Mouse (Mus musculus) R1 (cell line): ENCODE data around the gene Sorcs1.

ENCODE experiments used
- DNase-seq: peaks from one replicate; pipeline ENCODE4 v3.0.0-alpha.2; 2018; ENCODE audit warnings: low read depth, low spot score

The Sorcs1 gene

DNA sequence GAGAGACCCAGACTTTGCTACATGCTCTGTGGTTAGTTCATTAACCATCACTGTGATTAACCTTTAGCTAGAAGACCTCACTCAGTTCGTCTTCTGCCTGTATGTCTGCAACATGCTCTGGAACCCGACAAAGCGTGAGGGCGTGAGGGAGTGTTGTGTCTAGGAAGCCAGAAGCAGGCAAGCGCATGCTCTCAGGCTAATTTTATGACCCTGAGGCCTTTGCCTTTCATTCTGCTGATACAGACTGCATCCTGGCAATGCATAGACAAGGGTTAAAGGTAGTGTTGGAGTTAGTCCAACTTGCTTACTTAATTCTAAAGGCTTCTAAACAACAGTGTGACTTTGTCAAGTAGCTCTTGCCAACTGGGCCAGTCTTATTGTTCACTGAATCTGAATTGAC is 458.0 kb downstream of the Sorcs1 start:
- no peak for DNase-seq

DNA sequence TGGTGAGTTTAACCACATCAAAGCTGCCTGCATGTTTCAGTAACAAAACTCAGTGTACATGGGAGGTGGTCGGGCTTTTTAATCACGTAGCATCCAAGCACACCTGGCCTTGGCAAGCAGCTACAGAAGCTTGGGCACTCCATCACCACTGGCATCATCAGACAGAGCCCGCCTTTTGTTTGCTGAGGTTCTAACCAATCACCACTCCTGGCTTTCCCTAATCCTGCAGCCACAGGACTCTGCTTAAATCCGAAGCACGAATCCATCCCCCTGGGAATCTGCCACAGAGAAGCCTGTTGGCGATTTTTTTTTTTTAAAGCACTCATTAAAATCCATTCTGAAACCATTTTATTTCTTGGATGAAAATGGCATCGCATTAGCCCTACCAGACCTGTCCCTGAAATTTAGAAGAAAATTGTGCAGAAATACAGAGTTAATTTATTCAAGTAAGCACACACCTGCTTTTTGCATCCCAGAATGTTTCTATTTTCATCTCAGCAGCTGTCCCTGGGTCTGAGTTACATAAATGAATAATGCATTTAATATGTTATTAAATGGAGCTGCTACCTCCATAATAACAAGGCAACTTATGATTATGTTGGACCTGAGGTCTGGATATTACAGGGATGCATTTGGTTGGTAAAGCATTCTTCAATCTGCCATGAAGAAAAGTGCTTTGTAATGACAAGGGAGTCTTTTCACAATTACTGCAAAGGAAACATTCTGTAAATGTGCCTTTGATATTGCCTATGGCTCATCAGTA is 463.8 kb downstream of the Sorcs1 start:
- DNase-seq = no peak

GRCm38 (mm10) chr19:50210456-50210855 is 468.0 kb downstream of the Sorcs1 start:
- DNase-seq = no peak

DNA sequence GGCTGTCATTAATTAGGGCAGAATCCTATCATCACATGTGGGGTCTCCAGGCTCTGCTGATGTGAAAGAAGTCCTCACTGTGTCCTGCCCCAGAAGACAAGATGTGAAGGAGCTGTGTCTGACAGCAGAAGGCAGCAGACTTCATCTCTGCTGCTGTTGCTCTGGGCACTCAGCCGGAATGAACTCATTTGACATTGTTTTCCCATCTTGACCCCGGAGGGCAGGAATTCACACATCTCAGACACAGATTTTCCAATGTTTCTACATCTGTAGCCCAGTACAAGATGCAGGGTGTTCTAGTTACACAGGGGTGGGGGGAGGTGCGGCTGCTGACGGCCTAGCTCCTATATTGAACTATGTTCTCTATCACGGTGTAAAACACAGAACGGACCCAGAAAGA is 474.1 kb downstream of the Sorcs1 start:
- no peak for DNase-seq

- no peak for DNase-seq
These were observed 481.9 kb downstream of the Sorcs1 start for GRCm38 (mm10) chr19:50196592-50196991.

DNA sequence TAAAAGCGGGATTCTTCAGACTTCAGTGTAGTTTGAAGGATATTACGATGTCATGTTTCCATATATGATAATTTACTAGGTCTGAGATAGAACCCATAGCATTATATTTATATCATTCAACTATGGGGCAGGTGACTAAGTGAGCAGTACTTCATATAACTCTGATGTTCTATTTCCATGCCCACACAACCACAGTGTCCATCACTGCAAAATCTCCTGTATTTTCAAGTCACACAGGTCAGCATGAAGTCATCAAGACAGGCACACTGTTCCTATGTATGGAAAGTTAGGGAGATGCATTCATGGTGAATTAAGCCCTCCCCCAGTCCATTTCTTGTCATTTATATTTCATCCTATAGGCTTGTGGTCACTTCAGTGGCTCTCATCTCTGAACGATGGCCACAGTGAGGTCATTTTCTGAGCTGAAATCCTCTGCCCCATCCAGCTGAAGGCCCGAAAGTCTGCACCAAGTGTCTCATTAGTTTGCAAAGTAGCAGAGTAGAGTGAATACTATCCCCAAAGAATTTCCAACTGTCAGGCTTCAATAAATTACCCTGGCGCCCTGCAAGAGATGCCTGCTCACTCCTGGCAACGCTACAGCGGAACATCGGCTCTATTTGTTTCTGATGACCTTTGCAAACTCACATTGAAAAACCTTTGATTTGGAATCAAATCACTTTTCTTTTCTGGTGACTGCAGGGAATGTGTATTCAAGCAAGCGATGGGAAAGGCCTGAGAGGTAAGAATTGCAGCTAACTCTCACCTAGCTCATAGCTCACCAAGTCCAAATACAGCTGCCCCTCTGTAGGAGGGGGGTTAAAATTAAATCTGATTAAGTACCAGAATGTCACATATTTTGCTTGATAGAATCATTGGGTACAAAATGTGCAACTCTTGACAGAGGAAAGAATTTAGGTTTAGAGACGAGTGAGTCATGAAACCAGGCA is 492.4 kb downstream of the Sorcs1 start:
- DNase-seq = no peak

DNA sequence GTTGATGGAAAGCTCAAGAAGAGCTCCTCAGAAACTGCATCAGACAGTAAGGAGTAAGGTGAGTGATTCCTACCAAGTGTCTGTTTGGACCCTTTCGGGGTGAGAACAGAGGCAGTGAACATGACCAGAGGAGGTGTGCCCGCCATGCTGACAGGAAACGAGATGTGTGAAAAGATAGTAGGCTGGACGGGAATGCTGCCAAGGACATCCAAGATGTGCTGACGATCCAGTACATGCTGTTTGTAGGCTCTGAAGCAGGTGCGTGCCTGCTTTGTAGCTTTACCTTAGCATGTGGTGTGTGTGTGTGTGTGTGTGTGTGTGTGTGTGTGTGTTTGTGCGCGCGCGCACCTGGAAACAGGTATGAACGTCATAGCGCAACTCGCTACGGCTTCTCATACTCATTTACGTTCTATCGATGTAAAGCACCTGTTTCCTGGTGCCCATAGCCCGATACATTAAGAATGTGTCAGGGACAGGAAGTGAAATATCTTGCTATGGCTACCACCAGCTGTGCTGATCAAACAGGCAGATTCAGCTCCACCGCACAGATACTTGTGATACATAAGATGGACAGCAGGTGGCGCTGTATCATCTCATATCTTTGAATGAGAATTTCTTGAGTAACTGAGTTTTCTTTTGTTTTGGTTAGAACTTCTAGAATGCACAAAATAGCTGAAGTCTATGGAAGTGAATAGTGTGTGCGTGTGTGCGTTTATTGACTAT is 493.4 kb downstream of the Sorcs1 start:
- DNase-seq = peak; percentile 73

DNA sequence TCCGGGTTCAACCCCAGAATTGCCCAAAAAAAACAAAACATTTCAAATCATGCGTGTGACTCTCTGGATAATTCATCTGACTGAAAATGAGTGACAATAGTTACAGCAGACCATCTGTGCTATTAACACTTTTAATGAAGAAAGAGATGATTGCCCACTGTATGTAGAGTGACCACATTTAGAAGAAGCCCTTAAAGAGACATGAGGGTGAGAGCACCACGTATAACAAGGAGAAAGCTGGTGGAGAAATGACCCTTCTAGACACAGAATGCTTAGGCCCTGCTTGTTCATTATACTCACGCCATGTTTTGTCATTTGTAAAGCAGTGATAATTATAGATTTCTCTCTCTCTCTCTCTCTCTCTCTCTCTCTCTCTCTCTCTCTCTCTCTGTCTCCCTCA is 499.6 kb downstream of the Sorcs1 start:
- no peak for DNase-seq

GRCm38 (mm10) chr19:50178151-50178550 is 500.3 kb downstream of the Sorcs1 start:
- DNase-seq = no peak

DNA sequence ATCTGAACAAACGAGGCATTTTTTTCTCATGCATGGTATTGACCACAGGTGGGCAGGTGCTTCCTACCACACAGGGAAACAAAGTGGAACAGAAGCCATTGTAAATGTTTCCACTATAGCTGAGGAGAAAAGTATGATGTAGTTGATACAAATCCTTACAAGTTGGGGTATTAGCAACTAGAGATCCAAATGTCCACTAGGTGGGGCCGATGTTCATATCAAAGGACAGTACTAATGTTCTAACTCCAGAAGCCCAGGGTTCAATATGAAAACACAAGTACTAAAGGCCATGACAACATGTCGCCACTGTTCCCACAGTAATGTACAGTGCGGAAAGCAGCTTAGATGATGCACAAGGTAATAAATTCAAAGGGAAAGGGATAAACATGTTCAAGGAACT is 506.6 kb downstream of the Sorcs1 start:
- DNase-seq = peak; percentile 12

GRCm38 (mm10) chr19:50151111-50151510 is 527.3 kb downstream of the Sorcs1 start:
- no peak for DNase-seq

GRCm38 (mm10) chr19:50145919-50146318 is 532.5 kb downstream of the Sorcs1 start:
- peak; percentile 3 for DNase-seq

DNA sequence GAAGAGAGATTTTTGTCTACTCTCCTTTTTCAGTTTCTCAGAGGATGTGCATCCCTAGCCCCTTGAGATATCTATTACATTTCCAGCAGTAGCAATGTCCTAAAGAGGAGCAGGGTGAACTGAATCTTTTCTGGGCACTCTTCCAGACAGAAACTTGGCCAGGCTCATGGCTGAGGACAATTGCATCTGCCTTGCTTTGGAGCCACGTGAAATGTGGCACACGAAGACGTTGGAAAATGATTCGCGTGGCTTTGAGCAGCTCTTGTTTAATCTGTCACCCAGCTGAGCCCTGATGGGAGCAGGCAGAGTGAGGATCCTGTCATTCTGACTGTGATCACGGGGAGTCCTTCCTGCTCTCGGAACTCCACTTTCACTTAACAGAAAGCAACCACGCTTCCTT is 536.6 kb downstream of the Sorcs1 start:
- no peak for DNase-seq

- peak; percentile 7 for DNase-seq
These were observed 543.8 kb downstream of the Sorcs1 start for GRCm38 (mm10) chr19:50134656-50135055.

DNA sequence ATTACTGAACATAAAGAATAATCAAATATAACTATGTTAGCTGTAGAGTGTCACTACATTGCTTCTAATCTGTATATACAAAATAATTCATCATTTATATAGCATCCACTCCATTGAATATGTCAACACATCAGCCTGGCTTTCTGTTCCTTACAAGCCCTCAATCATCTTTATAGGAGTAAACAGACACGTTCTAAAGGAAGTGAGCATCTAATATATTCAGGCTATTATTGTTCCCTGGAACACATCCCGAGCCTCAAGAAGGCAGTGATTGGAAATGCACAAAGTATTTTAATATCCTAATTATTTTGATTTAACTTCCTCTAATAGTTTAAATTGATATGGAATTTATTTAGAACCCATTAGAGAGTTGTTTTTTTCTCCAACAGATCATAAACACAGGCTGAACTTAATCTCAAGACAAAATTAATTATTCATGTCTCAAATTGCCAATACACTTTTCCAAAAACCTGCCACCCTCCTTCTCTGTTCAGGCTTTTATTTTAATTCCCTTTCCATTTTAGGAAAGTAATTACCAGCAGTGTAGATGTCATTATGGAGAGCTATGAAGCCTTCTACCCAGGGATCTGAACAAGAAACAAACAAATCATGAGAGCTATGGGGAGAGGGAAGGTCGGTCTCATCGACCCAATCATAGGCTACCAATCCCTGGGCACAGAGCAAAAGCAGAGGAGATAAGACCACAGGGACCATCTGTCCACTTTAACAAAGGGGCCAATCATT is 572.4 kb downstream of the Sorcs1 start:
- DNase-seq = no peak
